Mouse (Mus musculus): ENCODE results near the gene Lama5.

The Lama5 gene

GRCm38 (mm10) chr2:180170806-180171521 is 54.7 kb downstream of the Lama5 start, which contains the start of gene Adrm1:
Gene Adrm1 (plus strand): TSS chr2:180171485.
- in situ Hi-C loops (cut with MboI; ENCODE audit: unreplicated experiment in 2 of 2), result no loop called here

- in situ Hi-C loops (cut with MboI; ENCODE audit: unreplicated experiment in 2 of 2), result no loop called here
Measured at GRCm38 (mm10) chr2:180170151-180170805, 55.4 kb downstream of the Lama5 start.

GRCm38 (mm10) chr2:180166869-180167268 is 58.8 kb downstream of the Lama5 start:
- in situ Hi-C loops (cut with MboI; ENCODE audit: unreplicated experiment in 2 of 2), result no loop called here

- in situ Hi-C loops (cut with MboI; ENCODE audit: unreplicated experiment in 2 of 2), result no loop called here
Measured at GRCm38 (mm10) chr2:180165855-180166254, 59.8 kb downstream of the Lama5 start.

- in situ Hi-C loops (cut with MboI; ENCODE audit: unreplicated experiment in 2 of 2), result no loop called here
Measured at GRCm38 (mm10) chr2:180158627-180159026, 67.0 kb downstream of the Lama5 start.

- in situ Hi-C loops (cut with MboI; ENCODE audit: unreplicated experiment in 2 of 2), result no loop called here
Measured at GRCm38 (mm10) chr2:180154796-180155195, 70.9 kb downstream of the Lama5 start.

- in situ Hi-C loops (cut with MboI; ENCODE audit: unreplicated experiment in 2 of 2), result no loop called here
Measured at GRCm38 (mm10) chr2:180148551-180148950, 77.1 kb downstream of the Lama5 start.

- in situ Hi-C loops (cut with MboI; ENCODE audit: unreplicated experiment in 2 of 2), result no loop called here
Measured at GRCm38 (mm10) chr2:180147379-180147778, 78.3 kb downstream of the Lama5 start.

- in situ Hi-C loops (cut with MboI; ENCODE audit: unreplicated experiment in 2 of 2), result no loop called here
Measured at GRCm38 (mm10) chr2:180146091-180146490, 79.6 kb downstream of the Lama5 start.

GRCm38 (mm10) chr2:180135414-180135813 is 90.2 kb downstream of the Lama5 start:
- in situ Hi-C loops (cut with MboI; ENCODE audit: unreplicated experiment in 2 of 2), result no loop called here

GRCm38 (mm10) chr2:180133911-180134310 is 91.7 kb downstream of the Lama5 start:
- in situ Hi-C loops (cut with MboI; ENCODE audit: unreplicated experiment in 2 of 2), result no loop called here

GRCm38 (mm10) chr2:180133231-180133630 is 92.4 kb downstream of the Lama5 start:
- in situ Hi-C loops (cut with MboI; ENCODE audit: unreplicated experiment in 2 of 2), result no loop called here

GRCm38 (mm10) chr2:180127675-180128074 is 98.0 kb downstream of the Lama5 start:
- in situ Hi-C loops (cut with MboI; ENCODE audit: unreplicated experiment in 2 of 2), result loop anchor here in 1 of 2 experiments (5.0 kb wide), 1 partner anchor 75 kb away; no protein-coding TSS in a partner anchor
